Mouse (Mus musculus): ENCODE measurements around the gene Kpnb1.

The Kpnb1 gene

GRCm38 (mm10) chr11:97145320-97145719 lies 42.4 kb downstream of the Kpnb1 start:
- no peak for DNase-seq (ENCODE audit: extremely low spot score, low spot score)

- no peak for DNase-seq (ENCODE audit: extremely low spot score, low spot score)
These were observed 44.3 kb downstream of the Kpnb1 start for GRCm38 (mm10) chr11:97143196-97143900.

- DNase-seq (ENCODE audit: extremely low spot score, low spot score): no peak
These were observed 45.5 kb downstream of the Kpnb1 start for GRCm38 (mm10) chr11:97142159-97142608.

GRCm38 (mm10) chr11:97140811-97141210 lies 46.9 kb downstream of the Kpnb1 start:
- no peak for DNase-seq (ENCODE audit: extremely low spot score, low spot score)

- no peak for DNase-seq (ENCODE audit: extremely low spot score, low spot score)
These were observed 48.4 kb downstream of the Kpnb1 start for GRCm38 (mm10) chr11:97139256-97139655.

- peak; percentile 52 for DNase-seq (ENCODE audit: extremely low spot score, low spot score)
These were observed 49.0 kb downstream of the Kpnb1 start for GRCm38 (mm10) chr11:97138554-97139226.

GRCm38 (mm10) chr11:97133270-97133669 lies 54.4 kb downstream of the Kpnb1 start:
- DNase-seq (ENCODE audit: extremely low spot score, low spot score): no peak

- DNase-seq (ENCODE audit: extremely low spot score, low spot score): no peak
These were observed 55.5 kb downstream of the Kpnb1 start for GRCm38 (mm10) chr11:97132185-97132584.

GRCm38 (mm10) chr11:97131683-97132082 lies 56.0 kb downstream of the Kpnb1 start:
- no peak for DNase-seq (ENCODE audit: extremely low spot score, low spot score)

GRCm38 (mm10) chr11:97130318-97130717 lies 57.4 kb downstream of the Kpnb1 start:
- no peak for DNase-seq (ENCODE audit: extremely low spot score, low spot score)

- DNase-seq (ENCODE audit: extremely low spot score, low spot score): no peak
These were observed 58.7 kb downstream of the Kpnb1 start for GRCm38 (mm10) chr11:97128956-97129355.

- DNase-seq (ENCODE audit: extremely low spot score, low spot score): no peak
These were observed 60.0 kb downstream of the Kpnb1 start for GRCm38 (mm10) chr11:97127470-97128223.

- DNase-seq (ENCODE audit: extremely low spot score, low spot score): peak; percentile 43
These were observed 60.8 kb downstream of the Kpnb1 start for GRCm38 (mm10) chr11:97126645-97127468.

- no peak for DNase-seq (ENCODE audit: extremely low spot score, low spot score)
These were observed 63.2 kb downstream of the Kpnb1 start for GRCm38 (mm10) chr11:97124266-97125036.

GRCm38 (mm10) chr11:97123282-97123890 lies 64.3 kb downstream of the Kpnb1 start:
- no peak for DNase-seq (ENCODE audit: extremely low spot score, low spot score)

- DNase-seq (ENCODE audit: extremely low spot score, low spot score): no peak
These were observed 67.0 kb downstream of the Kpnb1 start for GRCm38 (mm10) chr11:97120641-97121040.

GRCm38 (mm10) chr11:97120221-97120620 lies 67.5 kb downstream of the Kpnb1 start:
- DNase-seq (ENCODE audit: extremely low spot score, low spot score): no peak

GRCm38 (mm10) chr11:97115797-97116196 lies 71.9 kb downstream of the Kpnb1 start:
- DNase-seq (ENCODE audit: extremely low spot score, low spot score): no peak

- peak; percentile 62 for DNase-seq (ENCODE audit: extremely low spot score, low spot score)
These were observed 72.7 kb downstream of the Kpnb1 start, which contains the start of gene Tbx21 for GRCm38 (mm10) chr11:97114671-97115601. Gene Tbx21 (minus strand): TSS chr11:97115331.

Measured in neural tube, embryonic 10.5 days (tissue).